Mouse (Mus musculus): ENCODE measurements around the gene Slc9a3r2. TPM values are rescaled to one million over a fixed set of nuclear protein-coding genes. Genes with fewer than 3 reads are reported as not detected.

The Slc9a3r2 gene
- polyA plus RNA-seq, 1 experiment = 0.04 TPM

GRCm38 (mm10) chr17:24642791-24643343 is 7.3 kb downstream of the Slc9a3r2 start:
- H3K4me3 ChIP-seq (replicated peaks) = no peak overlapping the region
- peaks cover 6% of the 10 kb centered on the region for H3K4me1 ChIP-seq (ENCODE audit: control insufficient read depth)
- TF ChIP-seq TAL1 (IDR thresholded peaks at IDR 0.05; ENCODE audit: low read length) (no peak), GATA1 (IDR thresholded peaks at IDR 0.05; ENCODE audit: low read length) (no peak)
- peaks cover 6% of the 10 kb centered on the region for H3K27me3 ChIP-seq (ENCODE audit: control insufficient read depth)
- no peaks in the 10 kb centered on the region for H3K9me3 ChIP-seq (ENCODE audit: control insufficient read depth, low read length)
- no peaks in the 10 kb centered on the region; the same call in 1 of the 2 replicates for H3K36me3 ChIP-seq (ENCODE audit: control insufficient read depth)

GRCm38 (mm10) chr17:24641944-24642343 is 8.2 kb downstream of the Slc9a3r2 start:
- Histone ChIP-seq H3K9me3 (ENCODE audit: control insufficient read depth, low read length) (no peaks in the 10 kb centered on the region), H3K27me3 (ENCODE audit: control insufficient read depth) (no peaks in the 10 kb centered on the region), H3K36me3 (ENCODE audit: control insufficient read depth) (no peaks in the 10 kb centered on the region; the same call in 1 of the 2 replicates), H3K4me3 (replicated peaks) (no peak overlapping the region), H3K4me1 (ENCODE audit: control insufficient read depth) (peaks cover 11% of the 10 kb centered on the region)
- TF ChIP-seq GATA1 (IDR thresholded peaks at IDR 0.05; ENCODE audit: low read length) (no peak), TAL1 (IDR thresholded peaks at IDR 0.05; ENCODE audit: low read length) (no peak)

- Histone ChIP-seq H3K36me3 (ENCODE audit: control insufficient read depth) (no peaks in the 10 kb centered on the region; the same call in 1 of the 2 replicates), H3K4me3 (replicated peaks) (no peak overlapping the region), H3K27me3 (ENCODE audit: control insufficient read depth) (no peaks in the 10 kb centered on the region), H3K9me3 (ENCODE audit: control insufficient read depth, low read length) (no peaks in the 10 kb centered on the region), H3K4me1 (ENCODE audit: control insufficient read depth) (peaks cover 21% of the 10 kb centered on the region)
- TF ChIP-seq GATA1 (IDR thresholded peaks at IDR 0.05; ENCODE audit: low read length) (no peak), TAL1 (IDR thresholded peaks at IDR 0.05; ENCODE audit: low read length) (no peak)
Measured at GRCm38 (mm10) chr17:24640581-24640980, 9.5 kb downstream of the Slc9a3r2 start.

- H3K27me3 ChIP-seq (ENCODE audit: control insufficient read depth) = no peaks in the 10 kb centered on the region
- H3K9me3 ChIP-seq (ENCODE audit: control insufficient read depth, low read length) = no peaks in the 10 kb centered on the region
- TF ChIP-seq TAL1 (IDR thresholded peaks at IDR 0.05; ENCODE audit: low read length) (no peak), GATA1 (IDR thresholded peaks at IDR 0.05; ENCODE audit: low read length) (no peak)
- peaks cover 22% of the 10 kb centered on the region for H3K4me1 ChIP-seq (ENCODE audit: control insufficient read depth)
- no peaks in the 10 kb centered on the region; the same call in 1 of the 2 replicates for H3K36me3 ChIP-seq (ENCODE audit: control insufficient read depth)
- H3K4me3 ChIP-seq (replicated peaks) = no peak overlapping the region
Measured at GRCm38 (mm10) chr17:24640119-24640518, 10.0 kb downstream of the Slc9a3r2 start.

- TF ChIP-seq GATA1 (IDR thresholded peaks at IDR 0.05; ENCODE audit: low read length) (no peak), TAL1 (IDR thresholded peaks at IDR 0.05; ENCODE audit: low read length) (no peak)
- H3K36me3 ChIP-seq (ENCODE audit: control insufficient read depth) = no peaks in the 10 kb centered on the region; the same call in 1 of the 2 replicates
- no peaks in the 10 kb centered on the region for H3K27me3 ChIP-seq (ENCODE audit: control insufficient read depth)
- H3K9me3 ChIP-seq (ENCODE audit: control insufficient read depth, low read length) = no peaks in the 10 kb centered on the region
- H3K4me3 ChIP-seq (replicated peaks) = no peak overlapping the region
- peaks cover 17% of the 10 kb centered on the region for H3K4me1 ChIP-seq (ENCODE audit: control insufficient read depth)
Measured at GRCm38 (mm10) chr17:24639571-24639988, 10.5 kb downstream of the Slc9a3r2 start.

- Histone ChIP-seq H3K4me1 (ENCODE audit: control insufficient read depth) (peaks cover 20% of the 10 kb centered on the region), H3K9me3 (ENCODE audit: control insufficient read depth, low read length) (no peaks in the 10 kb centered on the region), H3K36me3 (ENCODE audit: control insufficient read depth) (no peaks in the 10 kb centered on the region; the same call in 1 of the 2 replicates), H3K4me3 (replicated peaks) (no peak overlapping the region), H3K27me3 (ENCODE audit: control insufficient read depth) (no peaks in the 10 kb centered on the region)
- TF ChIP-seq GATA1 (IDR thresholded peaks at IDR 0.05; ENCODE audit: low read length) (no peak), TAL1 (IDR thresholded peaks at IDR 0.05; ENCODE audit: low read length) (no peak)
Measured at GRCm38 (mm10) chr17:24638840-24639239, 11.3 kb downstream of the Slc9a3r2 start.

GRCm38 (mm10) chr17:24638214-24638613 is 11.9 kb downstream of the Slc9a3r2 start:
- Histone ChIP-seq H3K4me1 (ENCODE audit: control insufficient read depth) (peaks cover 26% of the 10 kb centered on the region), H3K27me3 (ENCODE audit: control insufficient read depth) (no peaks in the 10 kb centered on the region), H3K9me3 (ENCODE audit: control insufficient read depth, low read length) (no peaks in the 10 kb centered on the region), H3K36me3 (ENCODE audit: control insufficient read depth) (no peaks in the 10 kb centered on the region; the same call in 1 of the 2 replicates), H3K4me3 (replicated peaks) (no peak overlapping the region)
- TF ChIP-seq GATA1 (IDR thresholded peaks at IDR 0.05; ENCODE audit: low read length) (no peak), TAL1 (IDR thresholded peaks at IDR 0.05; ENCODE audit: low read length) (no peak)

- no peaks in the 10 kb centered on the region; the same call in 1 of the 2 replicates for H3K36me3 ChIP-seq (ENCODE audit: control insufficient read depth)
- no peak for TF ChIP-seq TAL1 (IDR thresholded peaks at IDR 0.05; ENCODE audit: low read length)
- no peak overlapping the region for H3K4me3 ChIP-seq (replicated peaks)
- no peaks in the 10 kb centered on the region for H3K9me3 ChIP-seq (ENCODE audit: control insufficient read depth, low read length)
- peaks cover 39% of the 10 kb centered on the region for H3K4me1 ChIP-seq (ENCODE audit: control insufficient read depth)
- no peaks in the 10 kb centered on the region for H3K27me3 ChIP-seq (ENCODE audit: control insufficient read depth)
Measured at GRCm38 (mm10) chr17:24636781-24637481, 13.2 kb downstream of the Slc9a3r2 start.

- TF ChIP-seq TAL1 (IDR thresholded peaks at IDR 0.05; ENCODE audit: low read length) (no peak), GATA1 (IDR thresholded peaks at IDR 0.05; ENCODE audit: low read length) (no peak)
- Histone ChIP-seq H3K4me1 (ENCODE audit: control insufficient read depth) (peaks cover 44% of the 10 kb centered on the region), H3K27me3 (ENCODE audit: control insufficient read depth) (no peaks in the 10 kb centered on the region), H3K4me3 (replicated peaks) (no peak overlapping the region), H3K36me3 (ENCODE audit: control insufficient read depth) (peaks cover under 1% of the 10 kb centered on the region), H3K9me3 (ENCODE audit: control insufficient read depth, low read length) (no peaks in the 10 kb centered on the region)
Measured at GRCm38 (mm10) chr17:24635694-24636093, 14.4 kb downstream of the Slc9a3r2 start.
